Mouse (Mus musculus) liver, embryonic 16.5 days (tissue): ENCODE results near the gene Hoxd10. TPM values are rescaled to one million over a fixed set of nuclear protein-coding genes. Genes with fewer than 3 reads are reported as not detected.

ENCODE experiments used
- ATAC-seq: fragments of 200-750 bp; cut with Nextera tagmentation; 2 replicates; pipeline ENCODE4 v1.8.0; 2017; ENCODE audit warnings: low read depth, mild to moderate bottlenecking, moderate number of reproducible peaks, moderate library complexity
- H3K27ac ChIP-seq: fragments of 300-500 bp; sonication (generic); 2 replicates; pipeline ENCODE4 v1.5.1; 2014; ENCODE audit warnings: mild to moderate bottlenecking, low read length
- H3K27me3 ChIP-seq: fragments of 300-500 bp; sonication (generic); 2 replicates; pipeline ENCODE4 v1.6.1; 2014; ENCODE audit warnings: low read depth, low read length, mixed read lengths; ENCODE audit not compliant: control insufficient read depth, insufficient read depth
- H3K36me3 ChIP-seq: fragments of 300-500 bp; sonication (generic); 2 replicates; pipeline ENCODE4 v1.6.1; 2014; ENCODE audit warnings: mild to moderate bottlenecking; ENCODE audit not compliant: control insufficient read depth, insufficient read depth
- H3K4me1 ChIP-seq: fragments of 300-500 bp; sonication (generic); 2 replicates; pipeline ENCODE4 v1.6.1; 2014; ENCODE audit warnings: low read depth, low read length, mixed read lengths; ENCODE audit not compliant: control insufficient read depth
- H3K4me2 ChIP-seq: fragments of 300-500 bp; sonication (generic); 2 replicates; pipeline ENCODE4 v1.6.1; 2014; ENCODE audit warnings: low read depth, low read length, mixed read lengths
- H3K4me3 ChIP-seq: fragments of 300-500 bp; sonication (generic); 2 replicates; pipeline ENCODE4 v1.5.1; 2014; ENCODE audit warnings: low read depth, mild to moderate bottlenecking, low read length
- H3K9ac ChIP-seq: fragments of 300-500 bp; sonication (generic); 2 replicates; pipeline ENCODE4 v1.6.1; 2014; ENCODE audit warnings: low read depth, low read length
- H3K9me3 ChIP-seq: fragments of 300-500 bp; sonication (generic); replicated peaks from 2 replicates; pipeline ENCODE4 v1.6.1; 2016; ENCODE audit warnings: low read length; ENCODE audit not compliant: control insufficient read depth
- WGBS: fragments of 180-500 bp; shearing (Covaris S2); extraction: QIAGEN DNeasy Blood & Tissue Kit; methylation state at CpG from one replicate; pipeline ENCODE4 v1.1.7; 2014; ENCODE audit not compliant: insufficient replicate concordance; 5-methylcytosine and 5-hydroxymethylcytosine counted together
- polyA plus RNA-seq: library from polyadenylated mRNA; unstranded; fragments of >200 nt; fragmentation: Nextera tagmentation; extraction: Ambion mirVana; gene quantifications from 2 replicates; pipeline ENCODE4 v1.2.1, GENCODE M21; 2015

Hoxd10 gene
- polyA plus RNA-seq, 1 experiment from 2014 or later, result not detected

DNA sequence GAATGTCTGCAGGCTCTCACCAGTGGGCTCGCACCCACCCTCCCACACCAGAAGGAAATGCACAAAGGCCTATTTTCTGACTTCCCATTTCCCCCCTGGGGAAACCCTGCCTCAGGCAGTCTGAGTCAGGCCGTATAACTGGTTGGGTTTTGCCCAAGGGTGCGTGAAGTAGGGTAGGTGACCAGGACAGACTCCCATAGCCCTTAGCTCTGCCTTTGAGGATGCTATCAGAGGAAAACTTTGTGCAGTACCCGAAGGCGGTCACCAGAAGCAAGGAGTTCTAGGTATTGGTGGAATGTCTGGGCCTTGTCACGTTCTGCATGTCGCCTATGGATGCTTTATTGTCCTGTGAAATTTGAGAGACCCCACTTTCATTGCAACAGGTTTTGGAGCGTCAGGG is 31.2 kb downstream of the Hoxd10 start:
- H3K9ac ChIP-seq, result no peak overlapping the region
- H3K4me2 ChIP-seq, result no peak overlapping the region
- H3K4me1 ChIP-seq, result no peaks in the 10 kb centered on the region
- no peak overlapping the region for H3K27ac ChIP-seq
- WGBS, result 14% methylated on average over 8 of the region's 8 CpGs
- no peaks in the 10 kb centered on the region for H3K36me3 ChIP-seq
- H3K9me3 ChIP-seq, result no peaks in the 10 kb centered on the region
- no peak overlapping the region for H3K4me3 ChIP-seq
- no peak for ATAC-seq
- peaks cover 86% of the 10 kb centered on the region for H3K27me3 ChIP-seq

DNA sequence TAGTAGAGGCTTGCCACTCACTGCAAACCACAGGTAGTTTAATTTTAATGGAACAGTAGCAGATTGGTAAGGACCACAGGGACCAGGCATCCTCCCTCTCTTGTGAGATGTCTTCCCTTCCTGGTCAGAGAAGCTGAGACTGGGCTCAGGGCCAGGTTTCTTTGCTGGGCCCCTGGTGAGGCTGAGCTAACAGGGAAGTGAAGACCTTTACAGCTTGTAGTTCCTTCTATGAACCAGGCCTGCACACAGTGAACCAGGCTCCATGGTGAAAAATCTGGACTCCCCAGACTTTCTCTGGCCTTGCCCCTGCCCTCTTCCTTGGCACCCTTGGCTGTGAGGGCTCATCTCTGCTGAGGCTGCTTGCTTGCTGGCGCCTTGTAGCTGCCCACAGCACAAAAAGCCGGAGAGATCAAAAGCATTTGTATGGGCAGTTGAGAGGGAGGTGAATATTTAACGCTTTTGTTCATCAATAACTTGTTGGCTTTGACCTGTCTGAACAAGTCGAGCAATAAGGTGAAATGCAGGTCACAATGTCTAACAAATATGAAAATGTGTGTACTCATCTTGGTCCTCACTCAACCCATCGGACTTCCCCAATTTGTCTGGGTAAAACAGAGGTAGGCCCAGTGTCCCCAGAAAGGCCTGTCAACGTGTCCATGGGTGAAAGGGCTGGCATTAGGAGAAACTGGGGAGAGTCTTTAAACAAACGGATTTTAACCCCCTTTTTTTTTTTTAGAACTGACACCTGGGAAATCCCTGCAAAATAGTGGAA is 32.7 kb downstream of the Hoxd10 start:
- no peaks in the 10 kb centered on the region for H3K9me3 ChIP-seq
- H3K27ac ChIP-seq, result no peak overlapping the region
- H3K4me1 ChIP-seq, result no peaks in the 10 kb centered on the region
- H3K4me3 ChIP-seq, result no peak overlapping the region
- H3K27me3 ChIP-seq, result peaks cover 89% of the 10 kb centered on the region
- no peak for ATAC-seq
- 35% methylated on average over 7 of the region's 7 CpGs for WGBS
- no peak overlapping the region for H3K9ac ChIP-seq
- H3K36me3 ChIP-seq, result no peaks in the 10 kb centered on the region
- no peak overlapping the region for H3K4me2 ChIP-seq

DNA sequence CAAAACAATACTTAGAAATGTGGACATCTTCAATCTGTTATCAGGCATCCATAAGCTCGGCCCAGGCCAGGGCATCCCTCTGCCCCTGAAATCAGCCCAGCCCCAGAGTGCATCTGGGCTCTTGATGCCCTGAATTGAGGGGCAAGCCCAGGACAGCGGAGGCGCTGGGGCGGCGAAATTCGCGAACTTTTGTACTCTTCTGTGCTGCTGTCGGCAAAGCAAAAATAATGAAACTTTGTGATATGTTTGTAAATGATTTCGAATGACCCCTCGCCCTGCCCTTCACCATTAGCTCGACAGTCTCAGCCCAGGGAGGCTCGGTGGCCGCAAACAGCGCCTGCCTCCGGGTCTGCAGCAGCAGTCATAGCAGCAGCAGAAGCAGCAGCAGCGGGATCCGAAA is 33.4 kb downstream of the Hoxd10 start:
- H3K4me2 ChIP-seq, result no peak overlapping the region
- H3K9ac ChIP-seq, result no peak overlapping the region
- H3K4me1 ChIP-seq, result no peaks in the 10 kb centered on the region
- H3K4me3 ChIP-seq, result no peak overlapping the region
- WGBS, result 29% methylated on average over 17 of the region's 17 CpGs
- ATAC-seq, result no peak
- no peaks in the 10 kb centered on the region for H3K36me3 ChIP-seq
- peaks cover 87% of the 10 kb centered on the region for H3K27me3 ChIP-seq
- no peaks in the 10 kb centered on the region for H3K9me3 ChIP-seq
- H3K27ac ChIP-seq, result no peak overlapping the region

DNA sequence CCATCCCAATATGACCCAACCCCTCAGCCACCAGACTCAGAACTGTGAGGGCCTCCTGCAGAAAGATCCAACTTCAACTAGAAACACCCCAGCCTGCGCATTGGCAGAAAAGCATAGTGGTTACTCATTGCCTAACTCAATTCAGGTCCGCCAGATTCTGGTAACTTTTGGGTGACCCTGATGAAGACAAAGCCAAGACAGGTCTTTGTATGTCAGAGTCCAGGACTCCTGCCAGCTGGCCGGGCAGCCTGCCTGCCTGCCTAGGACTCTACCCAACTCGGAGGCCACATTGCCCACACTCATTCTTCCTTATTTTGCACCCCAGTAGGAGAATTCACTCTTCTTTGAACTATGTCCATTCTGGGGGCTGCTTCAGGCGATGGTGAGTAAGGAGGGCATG is 34.8 kb downstream of the Hoxd10 start, which contains the start of gene Gm28230:
TSS of gene Gm28230 (plus strand) at position 178 of the 400 bp plus-strand sequence.
- Histone ChIP-seq H3K9me3 (no peaks in the 10 kb centered on the region), H3K27me3 (peaks cover 92% of the 10 kb centered on the region), H3K36me3 (no peaks in the 10 kb centered on the region), H3K4me2 (peak within 1 kb of the TSS; percentile 8), H3K4me3 (no peak within 1 kb of the TSS), H3K9ac (no peak within 1 kb of the TSS), H3K4me1 (no peaks in the 10 kb centered on the region), H3K27ac (no peak within 1 kb of the TSS)
- no peak for ATAC-seq
- WGBS, result 41% methylated on average over 5 of the region's 5 CpGs

DNA sequence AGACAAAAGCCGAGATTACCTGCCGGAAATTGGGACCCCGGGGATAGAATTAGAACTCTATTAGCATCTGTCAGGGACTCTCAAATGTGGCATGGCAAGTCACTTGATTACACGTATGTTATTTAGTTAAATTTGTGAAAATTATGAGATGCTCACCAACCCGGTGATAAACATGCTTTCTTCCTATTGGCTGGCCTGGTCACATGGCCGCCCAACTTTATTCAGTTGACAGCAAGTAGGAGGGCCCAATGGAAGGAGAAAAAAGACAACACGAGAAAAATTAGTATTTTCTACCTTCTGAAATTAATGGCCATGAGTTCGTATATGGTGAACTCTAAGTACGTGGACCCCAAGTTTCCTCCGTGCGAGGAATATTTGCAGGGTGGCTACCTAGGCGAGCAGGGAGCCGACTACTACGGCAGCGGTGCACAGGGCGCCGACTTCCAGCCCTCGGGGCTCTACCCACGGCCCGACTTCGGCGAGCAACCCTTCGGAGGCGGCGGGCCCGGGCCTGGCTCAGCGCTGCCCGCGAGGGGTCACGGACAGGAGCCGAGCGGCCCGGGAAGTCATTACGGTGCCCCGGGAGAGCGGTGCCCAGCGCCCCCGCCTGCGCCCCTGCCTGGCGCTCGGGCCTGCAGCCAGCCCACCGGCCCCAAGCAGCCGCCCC is 35.4 kb downstream of the Hoxd10 start:
- Histone ChIP-seq H3K4me2 (peak overlapping the region; percentile 8), H3K4me1 (no peaks in the 10 kb centered on the region), H3K4me3 (no peak overlapping the region), H3K27ac (no peak overlapping the region), H3K9me3 (no peaks in the 10 kb centered on the region), H3K36me3 (no peaks in the 10 kb centered on the region), H3K9ac (no peak overlapping the region), H3K27me3 (peaks cover 92% of the 10 kb centered on the region)
- ATAC-seq, result no peak
- WGBS, result 4% methylated on average over 39 of the region's 43 CpGs

DNA sequence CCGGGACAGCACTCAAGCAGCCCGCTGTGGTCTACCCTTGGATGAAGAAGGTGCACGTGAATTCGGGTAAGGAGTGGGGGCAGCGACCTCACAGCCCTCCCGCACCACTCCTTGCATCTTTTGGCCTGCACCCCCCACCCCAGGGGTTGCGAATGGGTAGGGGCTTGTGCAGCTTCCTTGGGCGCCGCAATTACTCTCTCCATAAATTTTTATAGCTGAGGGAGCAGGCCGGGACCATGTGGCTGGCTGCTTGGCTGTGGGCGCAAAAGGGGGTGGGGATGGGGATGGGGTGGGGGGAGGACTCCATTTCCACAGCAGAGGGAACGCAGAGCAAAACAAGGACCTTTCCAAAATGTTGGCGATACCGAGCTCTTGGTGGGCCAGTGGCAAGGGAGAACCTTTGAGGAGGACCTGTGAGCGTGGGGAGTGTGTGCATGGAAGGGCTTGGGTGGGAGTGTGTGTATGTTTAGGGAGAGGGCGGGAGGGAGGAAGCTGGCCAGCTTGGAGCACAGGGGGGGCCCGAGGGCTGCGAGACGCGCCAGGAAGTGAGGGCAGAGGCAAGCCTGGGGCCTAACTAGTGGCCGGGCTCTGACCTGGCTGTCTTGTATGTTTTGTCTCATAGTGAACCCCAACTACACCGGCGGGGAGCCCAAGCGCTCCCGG is 36.0 kb downstream of the Hoxd10 start:
- H3K27ac ChIP-seq, result no peak overlapping the region
- no peak overlapping the region for H3K4me2 ChIP-seq
- H3K4me1 ChIP-seq, result no peaks in the 10 kb centered on the region
- H3K9ac ChIP-seq, result no peak overlapping the region
- WGBS, result 11% methylated on average over 25 of the region's 25 CpGs
- no peak overlapping the region for H3K4me3 ChIP-seq
- no peak for ATAC-seq
- H3K27me3 ChIP-seq, result peaks cover 95% of the 10 kb centered on the region
- no peaks in the 10 kb centered on the region for H3K9me3 ChIP-seq
- H3K36me3 ChIP-seq, result no peaks in the 10 kb centered on the region

DNA sequence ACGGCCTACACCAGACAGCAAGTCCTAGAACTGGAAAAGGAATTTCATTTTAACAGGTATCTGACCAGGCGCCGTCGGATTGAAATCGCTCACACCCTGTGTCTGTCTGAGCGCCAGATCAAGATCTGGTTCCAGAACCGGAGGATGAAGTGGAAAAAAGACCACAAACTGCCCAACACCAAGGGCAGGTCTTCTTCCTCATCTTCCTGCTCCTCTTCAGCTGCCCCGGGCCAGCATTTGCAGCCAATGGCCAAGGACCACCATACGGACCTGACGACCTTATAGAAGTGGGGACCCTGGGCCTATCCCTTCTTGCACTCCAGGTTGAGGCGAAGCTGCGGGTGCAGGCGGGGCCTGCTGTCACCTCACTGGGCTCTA is 36.6 kb downstream of the Hoxd10 start:
- no peak for ATAC-seq
- no peaks in the 10 kb centered on the region for H3K9me3 ChIP-seq
- no peaks in the 10 kb centered on the region for H3K4me1 ChIP-seq
- peaks cover 95% of the 10 kb centered on the region for H3K27me3 ChIP-seq
- no peak overlapping the region for H3K4me3 ChIP-seq
- no peaks in the 10 kb centered on the region for H3K36me3 ChIP-seq
- no peak overlapping the region for H3K27ac ChIP-seq
- WGBS, result 33% methylated on average over 13 of the region's 13 CpGs
- H3K4me2 ChIP-seq, result no peak overlapping the region
- H3K9ac ChIP-seq, result no peak overlapping the region

DNA sequence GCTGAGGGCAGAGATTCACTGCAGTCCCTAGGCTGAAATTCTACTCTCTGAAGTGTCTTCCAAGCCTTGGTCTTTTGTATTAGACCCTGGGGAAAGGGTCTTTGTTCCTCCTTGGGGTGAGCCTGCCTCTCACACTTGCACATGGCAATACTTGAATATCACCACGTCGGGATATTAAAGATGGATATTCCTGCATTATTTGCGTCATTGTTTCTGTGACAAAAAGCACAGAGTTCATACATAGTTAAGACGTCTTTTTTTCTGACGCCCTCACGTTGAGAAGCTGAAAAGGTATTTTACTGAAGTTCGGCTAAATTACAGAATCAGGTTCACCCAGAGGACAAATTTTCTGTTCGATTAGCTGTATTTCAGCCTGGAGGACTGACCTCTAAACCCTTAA is 38.6 kb downstream of the Hoxd10 start:
- WGBS, result 31% methylated on average over 8 of the region's 8 CpGs
- no peak overlapping the region for H3K4me3 ChIP-seq
- no peaks in the 10 kb centered on the region for H3K4me1 ChIP-seq
- no peaks in the 10 kb centered on the region for H3K36me3 ChIP-seq
- H3K27ac ChIP-seq, result no peak overlapping the region
- no peak overlapping the region for H3K4me2 ChIP-seq
- H3K9me3 ChIP-seq, result no peaks in the 10 kb centered on the region
- H3K9ac ChIP-seq, result no peak overlapping the region
- H3K27me3 ChIP-seq, result peaks cover 95% of the 10 kb centered on the region
- no peak for ATAC-seq

DNA sequence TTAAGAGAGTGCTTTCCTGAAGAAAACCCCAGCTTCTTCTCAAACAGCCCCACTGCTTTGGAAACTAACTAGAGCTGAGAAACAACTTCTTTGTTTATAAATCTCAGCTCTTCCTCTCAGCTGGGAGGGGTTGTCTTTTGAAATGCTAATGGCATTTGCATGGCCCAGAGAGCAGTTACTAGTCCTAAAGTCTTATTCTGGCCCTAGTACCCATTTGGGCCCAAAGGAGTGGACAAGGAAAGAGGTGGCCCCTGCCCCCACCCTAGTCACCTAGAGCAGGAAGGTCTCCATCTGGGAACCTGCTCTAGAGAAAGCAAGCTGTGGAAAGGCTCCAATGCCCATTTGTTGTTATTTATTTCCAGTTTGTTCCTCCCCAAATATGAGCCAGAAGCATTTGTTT is 39.3 kb downstream of the Hoxd10 start:
- Histone ChIP-seq H3K27me3 (peaks cover 95% of the 10 kb centered on the region), H3K9ac (no peak overlapping the region), H3K4me1 (no peaks in the 10 kb centered on the region), H3K36me3 (no peaks in the 10 kb centered on the region), H3K27ac (no peak overlapping the region), H3K9me3 (no peaks in the 10 kb centered on the region), H3K4me3 (no peak overlapping the region), H3K4me2 (no peak overlapping the region)
- no peak for ATAC-seq
